Mouse (Mus musculus) erythroblast, embryonic 14.5 days (primary cell): ENCODE results near the gene Myh9.

Experiments used
- GATA1 ChIP-seq: IDR thresholded peaks from 2 replicates; pipeline ENCODE4 v1.6.1; 2012; ENCODE audit warnings: low read length, inconsistent platforms, mixed read lengths
- TAL1 ChIP-seq: IDR thresholded peaks from 3 replicates; pipeline ENCODE4 v1.6.1; 2012; ENCODE audit warnings: low read length, inconsistent platforms, mixed read lengths

DNA sequence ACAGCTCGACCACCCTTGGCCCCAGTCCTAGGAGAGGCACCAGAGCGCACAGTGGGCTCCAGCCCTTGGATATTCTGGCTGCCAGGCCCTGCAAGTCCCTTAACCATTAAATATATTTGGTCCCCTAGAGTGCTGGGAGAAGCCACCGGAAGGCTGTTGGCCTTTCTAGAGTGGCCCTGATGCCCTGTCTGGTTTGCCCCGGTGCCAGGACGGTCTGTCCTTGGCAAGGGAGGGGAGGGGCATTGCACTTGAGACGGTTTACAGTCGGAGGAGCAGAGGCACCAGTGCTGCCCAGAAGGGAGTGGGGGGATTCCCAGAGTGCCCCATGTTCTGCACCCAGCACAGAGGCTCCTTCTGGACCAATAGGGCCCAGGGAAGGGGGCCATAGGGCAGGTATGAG is 80.9 kb downstream of the Myh9 start:
- no peak for TF ChIP-seq GATA1
- no peak for TF ChIP-seq TAL1
